Mouse (Mus musculus): ENCODE results near the gene Tatdn3.
"Not testable (repeated sequence)": the region's sequence is repeated elsewhere in the genome, so short reads cannot be mapped to it uniquely, and the experiment has no call there.

Tatdn3 gene

DNA sequence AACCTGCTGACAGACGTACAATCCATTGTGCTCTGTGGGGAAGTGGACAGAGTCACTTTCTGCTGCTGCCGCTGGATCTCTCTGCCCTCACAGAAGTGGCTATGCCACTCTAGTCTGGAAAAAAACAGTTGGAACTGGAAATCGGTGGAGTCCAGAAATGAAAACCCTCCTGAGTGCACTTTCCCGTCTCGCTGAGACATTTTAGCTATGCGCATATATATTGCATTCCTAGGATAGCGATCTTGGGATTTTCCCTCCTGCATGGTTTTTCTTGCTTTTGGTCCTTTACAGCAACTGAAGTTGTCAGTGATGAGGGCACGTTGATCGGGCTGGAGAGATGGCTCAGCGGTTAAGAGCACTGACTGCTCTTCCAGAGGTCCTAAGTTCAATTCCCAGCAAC is 32.5 kb downstream of the Tatdn3 start:
- DNase-seq, result no peak

- DNase-seq, result peak; percentile 99
Measured at GRCm38 (mm10) chr1:191026021-191026713, 36.6 kb downstream of the Tatdn3 start, which contains the start of gene Flvcr1. TSS of gene Flvcr1 (minus strand) at chr1:191026158.

GRCm38 (mm10) chr1:191025016-191026012 is 37.4 kb downstream of the Tatdn3 start:
- DNase-seq, result peak; percentile 38

DNA sequence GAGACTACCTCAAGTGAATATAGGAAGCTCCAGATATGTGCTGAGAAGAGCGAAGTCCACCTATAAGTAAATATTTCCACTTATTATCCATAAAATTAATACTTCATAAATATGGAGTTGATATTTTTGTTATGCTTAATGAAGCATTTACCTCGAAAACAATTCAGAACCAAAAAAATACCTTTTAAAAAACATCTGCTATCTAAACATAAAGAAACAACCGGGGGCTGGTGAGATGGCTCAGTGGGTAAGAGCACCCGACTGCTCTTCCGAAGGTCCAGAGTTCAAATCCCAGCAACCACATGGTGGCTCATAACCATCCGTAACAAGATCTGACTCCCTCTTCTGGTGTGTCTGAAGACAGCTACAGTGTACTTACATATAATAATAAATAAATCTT is 38.9 kb downstream of the Tatdn3 start:
- not testable (repeated sequence) for DNase-seq

DNA sequence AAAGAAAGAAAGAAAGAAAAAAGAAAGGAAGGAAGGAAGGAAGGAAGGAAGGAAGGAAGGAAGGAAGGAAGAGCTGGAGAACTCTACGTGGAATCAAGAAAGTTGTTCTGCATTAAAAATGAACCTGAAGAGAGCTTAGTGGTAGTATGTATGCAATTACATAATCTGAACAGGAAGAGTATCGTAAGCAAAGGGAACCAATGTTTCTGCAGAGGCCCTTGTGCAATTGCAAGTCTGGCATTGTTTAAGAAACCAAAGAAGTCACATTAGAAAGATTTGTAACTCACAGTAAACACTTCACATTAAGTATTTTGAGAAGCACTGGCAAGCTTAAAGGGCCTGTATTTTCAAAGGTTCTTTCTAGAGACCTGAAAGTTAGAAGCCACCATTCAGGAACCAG is 39.6 kb downstream of the Tatdn3 start:
- no peak for DNase-seq

- DNase-seq, result no peak
Measured at GRCm38 (mm10) chr1:191021016-191021415, 41.7 kb downstream of the Tatdn3 start.

DNA sequence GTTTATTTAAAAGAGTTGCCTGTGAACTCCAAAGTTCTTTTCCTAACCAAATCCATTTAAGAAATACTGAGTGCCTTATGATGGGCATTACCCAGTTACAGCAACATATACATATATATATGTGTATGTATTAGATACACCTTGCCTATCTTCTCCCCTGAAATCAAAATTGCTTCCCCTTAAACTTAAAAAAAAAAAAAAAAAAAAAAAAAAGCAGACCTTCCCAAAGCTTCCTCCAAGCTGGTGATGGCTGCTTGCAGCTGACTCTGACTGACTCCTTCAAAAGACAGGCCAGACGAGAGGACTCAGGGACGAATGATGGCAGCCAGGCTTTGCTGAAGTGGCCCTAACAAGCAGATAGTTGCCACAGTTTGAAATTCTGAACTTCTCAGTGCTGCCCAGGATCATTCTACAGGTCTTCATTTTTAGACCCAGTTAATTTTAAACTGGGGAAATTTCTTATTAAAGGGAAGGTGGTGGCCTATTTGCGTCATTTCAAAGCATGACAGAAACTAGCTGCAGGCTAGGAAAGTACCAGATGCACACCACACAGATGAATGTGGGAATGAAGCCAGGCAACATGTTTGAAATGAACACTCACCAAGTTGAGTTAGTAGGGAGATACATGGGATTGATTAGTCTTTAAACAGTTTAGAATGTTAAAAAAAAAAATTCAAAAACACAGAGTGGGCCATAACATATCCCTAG is 42.4 kb downstream of the Tatdn3 start:
- DNase-seq, result no peak

DNA sequence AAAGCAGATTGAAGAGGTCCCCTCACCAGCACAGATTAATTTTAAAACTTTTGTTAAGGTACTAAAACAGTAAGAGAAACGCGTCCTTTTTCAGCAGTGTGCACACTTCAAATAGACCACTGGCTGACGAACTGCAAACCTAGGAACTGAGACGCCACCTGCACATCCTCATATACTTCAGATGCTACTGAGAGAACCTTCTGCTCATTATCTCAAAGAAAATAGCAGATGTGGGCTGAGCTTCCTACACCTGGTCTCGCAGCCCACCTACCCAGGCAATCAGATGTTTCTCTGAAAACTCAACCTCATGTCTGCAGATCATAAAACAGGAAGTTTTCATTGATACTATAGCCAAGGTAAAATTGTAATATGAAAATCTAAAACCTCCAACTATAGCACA is 42.9 kb downstream of the Tatdn3 start:
- no peak for DNase-seq

- DNase-seq, result no peak
Measured at GRCm38 (mm10) chr1:191014271-191014670, 48.5 kb downstream of the Tatdn3 start.

DNA sequence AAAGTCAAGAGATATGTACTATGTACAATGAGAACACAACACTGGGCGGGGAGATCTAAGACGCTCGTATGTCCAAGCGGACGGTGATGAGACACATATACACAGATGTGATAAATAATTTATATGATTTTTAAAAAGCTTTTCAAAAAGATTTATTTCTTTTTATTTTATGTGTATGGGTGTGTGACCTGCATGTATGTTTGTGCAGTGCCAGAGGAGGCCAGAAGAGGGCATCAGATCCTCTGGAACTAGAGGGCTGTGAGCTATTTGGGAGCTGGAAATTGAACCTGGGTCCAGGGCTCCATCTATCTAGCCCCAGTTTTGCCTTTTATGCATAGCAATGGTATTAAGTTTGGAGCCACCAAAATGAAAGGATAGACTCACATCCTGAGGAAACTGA is 54.0 kb downstream of the Tatdn3 start:
- no peak for DNase-seq

- no peak for DNase-seq
Measured at GRCm38 (mm10) chr1:191002201-191002600, 60.5 kb downstream of the Tatdn3 start.

- DNase-seq, result no peak
Measured at GRCm38 (mm10) chr1:191000686-191001085, 62.0 kb downstream of the Tatdn3 start.

GRCm38 (mm10) chr1:190998027-190998426 is 64.7 kb downstream of the Tatdn3 start:
- no peak for DNase-seq

DNA sequence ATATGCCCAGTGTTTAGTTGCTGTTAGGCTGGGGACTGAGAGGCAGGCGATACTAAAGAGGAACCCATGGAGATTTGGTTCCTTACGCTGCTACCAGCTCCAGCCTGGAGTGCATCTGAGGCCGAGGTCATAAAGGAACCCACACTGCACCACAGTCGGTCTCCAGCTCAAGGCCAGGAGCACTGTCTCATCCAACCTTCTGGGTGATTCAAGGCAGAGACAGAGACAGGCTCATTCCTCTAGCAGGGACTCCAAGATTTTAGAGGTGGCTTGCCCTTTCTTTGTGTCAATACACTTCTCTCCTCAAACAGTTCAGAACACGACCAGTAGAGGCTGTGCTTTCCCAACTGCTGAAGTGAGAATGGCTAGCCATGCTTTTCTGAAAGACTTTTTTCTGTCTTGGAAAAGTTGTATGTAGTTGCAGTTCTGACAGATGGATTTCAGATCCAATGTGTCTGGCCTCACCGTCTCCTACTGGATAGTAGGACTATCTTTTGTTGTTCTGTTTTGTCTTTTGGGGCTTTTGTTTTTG is 66.3 kb downstream of the Tatdn3 start:
- no peak for DNase-seq

All from cerebellum, adult 11-12 months (tissue).